Mouse (Mus musculus) G1E (cell line): ENCODE results near the gene Nectin4. TPM values are rescaled to one million over a fixed set of nuclear protein-coding genes. Genes with fewer than 3 reads are reported as not detected.

Experiments used
- ATAC-seq: 2 replicates; pipeline ENCODE4 v1.8.0; 2016; ENCODE audit warnings: mild to moderate bottlenecking; ENCODE audit not compliant: insufficient number of reproducible peaks, poor library complexity, low FRiP score, severe bottlenecking; ENCODE audit errors: extremely low read depth
- DNase-seq: peaks from one replicate; pipeline ENCODE4 v3.0.0; 2012; ENCODE audit warnings: low spot score
- H3K27me3 ChIP-seq: 2 replicates; pipeline ENCODE4 v1.6.1; 2012; ENCODE audit warnings: mild to moderate bottlenecking, low read length, inconsistent platforms; ENCODE audit not compliant: insufficient read depth
- H3K36me3 ChIP-seq: replicated peaks from 2 replicates; pipeline ENCODE3; 2012; ENCODE audit warnings: mild to moderate bottlenecking, inconsistent platforms
- H3K4me1 ChIP-seq: 2 replicates; pipeline ENCODE4 v1.6.1; 2012; ENCODE audit warnings: low read depth, low read length, inconsistent platforms, mixed read lengths; ENCODE audit not compliant: insufficient read depth
- H3K4me3 ChIP-seq: 2 replicates; pipeline ENCODE4 v1.5.1; 2012; ENCODE audit warnings: low read depth, mild to moderate bottlenecking, inconsistent platforms, low read length, moderate library complexity, mixed read lengths
- H3K9me3 ChIP-seq: replicated peaks from 2 replicates; pipeline ENCODE4 v1.6.1; 2012; ENCODE audit warnings: inconsistent platforms
- CTCF ChIP-seq: IDR thresholded peaks from 2 replicates; pipeline ENCODE4 v1.5.1; 2012; ENCODE audit warnings: low read depth, low read length, inconsistent platforms, mixed read lengths
- GATA1 ChIP-seq: IDR thresholded peaks from 2 replicates; pipeline ENCODE4 v1.6.1; 2012; ENCODE audit warnings: borderline replicate concordance, low read length, inconsistent platforms, mixed read lengths
- GATA2 ChIP-seq: IDR thresholded peaks from 2 replicates; pipeline ENCODE4 v1.6.1; 2012; ENCODE audit warnings: low read depth, low read length, inconsistent platforms, borderline replicate concordance
- POLR2AphosphoS5 ChIP-seq: IDR thresholded peaks from 2 replicates; pipeline ENCODE4 v1.6.1; 2012; ENCODE audit warnings: low read depth, low read length, inconsistent platforms; ENCODE audit not compliant: insufficient replicate concordance
- TAL1 ChIP-seq: conservative IDR thresholded peaks from 2 replicates; pipeline ENCODE4 v1.6.1; 2012; ENCODE audit warnings: low read depth, low read length, inconsistent platforms, mixed read lengths
- polyA plus RNA-seq: library from polyadenylated mRNA; stranded (reverse); fragments of >175 nt; gene quantifications from 2 replicates; pipeline ENCODE4 v1.2.3, GENCODE M21; 2012
- total RNA-seq, 2 experiments: library from RNA; stranded (forward) in 1 of 2; stranded (reverse) in 1 of 2; fragments of 200-1000 nt in 1 of 2; fragments of >200 nt in 1 of 2; fragmentation: Nextera tagmentation in 1 of 2; gene quantifications; 2 replicates each; pipeline ENCODE4 v1.2.3; 2014 to 2017

Nectin4 gene
- total and polyA plus RNA-seq, 3 experiments = 0.01 TPM; not detected in 2

DNA sequence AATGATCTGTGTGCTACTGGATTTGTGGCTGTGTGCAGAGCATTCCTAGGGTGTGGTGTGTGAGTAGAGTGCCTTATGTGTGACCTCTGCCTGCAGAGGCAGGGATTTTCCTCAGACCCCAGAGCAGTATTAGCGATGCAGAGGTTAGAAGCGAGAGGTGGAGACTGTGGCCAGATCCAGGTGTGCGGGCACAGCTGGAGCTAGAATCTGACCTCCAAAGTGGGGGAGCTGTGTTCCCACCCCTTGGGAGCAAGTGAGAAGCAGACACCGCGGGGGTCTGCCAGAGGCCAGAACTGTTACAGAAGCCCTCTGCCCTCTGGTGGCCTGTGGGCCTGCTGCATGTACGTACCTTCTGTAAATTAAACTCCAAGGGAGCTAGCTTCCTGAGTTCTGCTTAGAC is 17.2 kb downstream of the Nectin4 start:
- H3K9me3 ChIP-seq = no peaks in the 10 kb centered on the region
- TF ChIP-seq GATA1 (no peak), POLR2AphosphoS5 (no peak), GATA2 (no peak), CTCF (no peak), TAL1 (no peak)
- ATAC-seq (no peak), DNase-seq (no peak)
- H3K36me3 ChIP-seq = no peaks in the 10 kb centered on the region
- H3K27me3 ChIP-seq = peaks cover 24% of the 10 kb centered on the region
- H3K4me3 ChIP-seq = no peak overlapping the region
- H3K4me1 ChIP-seq = peaks cover 36% of the 10 kb centered on the region

- ATAC-seq (peak; percentile 55; the same call in 1 of the 2 replicates), DNase-seq (no peak)
- H3K4me3 ChIP-seq = peak within 1 kb of the TSS; percentile 24; the same call in 1 of the 2 replicates
- peaks cover 18% of the 10 kb centered on the region for H3K27me3 ChIP-seq
- H3K36me3 ChIP-seq = no peaks in the 10 kb centered on the region
- H3K9me3 ChIP-seq = no peaks in the 10 kb centered on the region
- H3K4me1 ChIP-seq = peaks cover 31% of the 10 kb centered on the region
- no peak for TF ChIP-seq TAL1
- TF ChIP-seq GATA1 = no peak
- no peak for TF ChIP-seq POLR2AphosphoS5
- no peak for TF ChIP-seq GATA2
Observed at GRCm38 (mm10) chr1:171388376-171389102, 18.6 kb downstream of the Nectin4 start, which contains the start of gene Arhgap30. Gene Arhgap30, plus strand, starts transcription at chr1:171388954.

DNA sequence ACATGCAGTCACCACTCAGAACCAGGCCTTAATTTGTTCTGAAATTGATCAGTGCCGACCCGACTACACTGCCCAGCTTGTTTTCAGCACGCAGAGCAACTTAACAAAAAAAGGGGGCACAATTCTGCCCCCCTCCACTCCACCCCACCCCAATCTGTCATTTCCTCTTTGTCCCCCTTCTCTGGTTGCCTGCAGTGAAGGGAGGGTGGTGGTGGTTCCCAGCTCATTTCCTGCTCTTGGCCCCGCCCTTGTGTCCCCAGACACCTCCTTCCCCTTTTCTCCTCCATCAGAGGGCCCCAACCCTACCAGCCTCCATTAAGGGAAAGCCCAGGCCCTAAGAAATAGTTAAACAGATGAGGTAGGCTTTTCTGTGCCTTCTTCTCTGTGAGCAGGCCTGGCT is 20.2 kb downstream of the Nectin4 start:
- ATAC-seq (peak; percentile 94), DNase-seq (peak; percentile 93)
- TF ChIP-seq GATA1 = no peak
- no peak for TF ChIP-seq CTCF
- TF ChIP-seq POLR2AphosphoS5 = no peak
- no peak for TF ChIP-seq GATA2
- TF ChIP-seq TAL1 = no peak
- peak overlapping the region; percentile 41; the same call in 1 of the 2 replicates for H3K4me3 ChIP-seq
- peaks cover 24% of the 10 kb centered on the region for H3K4me1 ChIP-seq
- peaks cover 15% of the 10 kb centered on the region for H3K27me3 ChIP-seq
- H3K9me3 ChIP-seq = no peaks in the 10 kb centered on the region
- H3K36me3 ChIP-seq = no peaks in the 10 kb centered on the region

GRCm38 (mm10) chr1:171401821-171402220 is 31.9 kb downstream of the Nectin4 start:
- no peaks in the 10 kb centered on the region for H3K36me3 ChIP-seq
- H3K9me3 ChIP-seq = no peaks in the 10 kb centered on the region
- H3K4me1 ChIP-seq = peaks cover 3% of the 10 kb centered on the region; the same call in 1 of the 2 replicates
- H3K4me3 ChIP-seq = no peak overlapping the region
- H3K27me3 ChIP-seq = peaks cover 40% of the 10 kb centered on the region
- no peak for ATAC-seq
- DNase-seq = no peak
- no peak for TF ChIP-seq TAL1
- no peak for TF ChIP-seq GATA1
- no peak for TF ChIP-seq GATA2
- no peak for TF ChIP-seq CTCF
- no peak for TF ChIP-seq POLR2AphosphoS5

GRCm38 (mm10) chr1:171402991-171403390 is 33.1 kb downstream of the Nectin4 start:
- no peak overlapping the region for H3K4me3 ChIP-seq
- H3K4me1 ChIP-seq = no peaks in the 10 kb centered on the region; the same call in 1 of the 2 replicates
- H3K36me3 ChIP-seq = no peaks in the 10 kb centered on the region
- no peaks in the 10 kb centered on the region for H3K9me3 ChIP-seq
- TF ChIP-seq POLR2AphosphoS5 (no peak), CTCF (no peak), TAL1 (no peak)
- peaks cover 42% of the 10 kb centered on the region for H3K27me3 ChIP-seq
- no peak for DNase-seq
- ATAC-seq = no peak

GRCm38 (mm10) chr1:171407263-171407662 is 37.4 kb downstream of the Nectin4 start:
- TF ChIP-seq TAL1 (no peak), GATA1 (no peak), POLR2AphosphoS5 (no peak), GATA2 (no peak), CTCF (no peak)
- no peak for ATAC-seq

More at GRCm38 (mm10) chr1:171407263-171407662, 37.4 kb downstream of the Nectin4 start:
- DNase-seq = no peak
- Histone ChIP-seq H3K36me3 (no peaks in the 10 kb centered on the region), H3K9me3 (no peaks in the 10 kb centered on the region), H3K4me3 (no peak overlapping the region), H3K4me1 (0 out of 2 replicates have a peak, but pooled peaks cover 3% of the 10 kb centered on the region), H3K27me3 (peaks cover 41% of the 10 kb centered on the region)
